Mouse (Mus musculus) heart, embryonic 11.5 days (tissue): ENCODE measurements around the gene Slc24a4. TPM values are rescaled to one million over a fixed set of nuclear protein-coding genes. Genes with fewer than 3 reads are reported as not detected.
A peak's percentile ranks its signal among the peaks of the same experiment; 100 is the strongest.

Experiments used
- ATAC-seq: fragments of 200-750 bp; cut with Nextera tagmentation; replicated peaks from 2 replicates; pipeline ENCODE4 v1.8.0; 2017; ENCODE audit warnings: moderate library complexity; ENCODE audit not compliant: insufficient number of reproducible peaks, low FRiP score, low TSS enrichment
- H3K27ac ChIP-seq: fragments of 300-500 bp; sonication (generic); 2 replicates; pipeline ENCODE4 v1.5.1; 2014; ENCODE audit warnings: mild to moderate bottlenecking, low read depth, low read length
- H3K27me3 ChIP-seq: fragments of 300-500 bp; sonication (generic); 2 replicates; pipeline ENCODE4 v1.6.1; 2014; ENCODE audit warnings: mild to moderate bottlenecking, low read length, mixed read lengths; ENCODE audit not compliant: control insufficient read depth, insufficient read depth
- H3K36me3 ChIP-seq: fragments of 300-500 bp; sonication (generic); 2 replicates; pipeline ENCODE4 v1.6.1; 2014; ENCODE audit warnings: mild to moderate bottlenecking, low read length, moderate library complexity, mixed read lengths; ENCODE audit not compliant: control insufficient read depth, insufficient read depth
- H3K4me1 ChIP-seq: fragments of 300-500 bp; sonication (generic); 2 replicates; pipeline ENCODE4 v1.6.1; 2014; ENCODE audit warnings: low read length; ENCODE audit not compliant: control insufficient read depth, insufficient read depth
- H3K4me2 ChIP-seq: fragments of 300-500 bp; sonication (generic); 2 replicates; pipeline ENCODE4 v1.6.1; 2014; ENCODE audit warnings: mild to moderate bottlenecking, moderate library complexity
- H3K4me3 ChIP-seq: fragments of 300-500 bp; sonication (generic); 2 replicates; pipeline ENCODE4 v1.5.1; 2014; ENCODE audit warnings: low read depth, low read length
- H3K9ac ChIP-seq: fragments of 300-500 bp; sonication (generic); 2 replicates; pipeline ENCODE4 v1.6.1; 2014; ENCODE audit warnings: mild to moderate bottlenecking, low read depth, low read length, moderate library complexity
- H3K9me3 ChIP-seq: fragments of 300-500 bp; sonication (generic); replicated peaks from 2 replicates; pipeline ENCODE4 v1.6.1; 2016; ENCODE audit warnings: low read length; ENCODE audit not compliant: control insufficient read depth
- WGBS: fragments of 180-500 bp; shearing (Covaris S2); extraction: QIAGEN DNeasy Blood & Tissue Kit; methylation state at CpG from one replicate; pipeline ENCODE4 v1.1.7; 2014; ENCODE audit not compliant: insufficient replicate concordance; 5-methylcytosine and 5-hydroxymethylcytosine counted together
- polyA plus RNA-seq: library from polyadenylated mRNA; unstranded; fragments of >200 nt; fragmentation: Nextera tagmentation; extraction: Ambion mirVana; gene quantifications from 2 replicates; pipeline ENCODE4 v1.2.1, GENCODE M21; 2014

Gene Slc24a4
- polyA plus RNA-seq, 1 experiment from 2014 or later = 1.8 TPM

- H3K9me3 ChIP-seq = no peaks in the 10 kb centered on the region
- no peak overlapping the region for H3K9ac ChIP-seq
- WGBS = 78% methylated on average over 5 of the region's 5 CpGs
- ATAC-seq = no peak
- no peak overlapping the region for H3K4me2 ChIP-seq
- H3K36me3 ChIP-seq = no peaks in the 10 kb centered on the region
- no peaks in the 10 kb centered on the region for H3K4me1 ChIP-seq
- no peak overlapping the region for H3K27ac ChIP-seq
- H3K4me3 ChIP-seq = no peak overlapping the region
- H3K27me3 ChIP-seq = no peaks in the 10 kb centered on the region
Observed at GRCm38 (mm10) chr12:102173345-102173744, 44.8 kb downstream of the Slc24a4 start.

DNA sequence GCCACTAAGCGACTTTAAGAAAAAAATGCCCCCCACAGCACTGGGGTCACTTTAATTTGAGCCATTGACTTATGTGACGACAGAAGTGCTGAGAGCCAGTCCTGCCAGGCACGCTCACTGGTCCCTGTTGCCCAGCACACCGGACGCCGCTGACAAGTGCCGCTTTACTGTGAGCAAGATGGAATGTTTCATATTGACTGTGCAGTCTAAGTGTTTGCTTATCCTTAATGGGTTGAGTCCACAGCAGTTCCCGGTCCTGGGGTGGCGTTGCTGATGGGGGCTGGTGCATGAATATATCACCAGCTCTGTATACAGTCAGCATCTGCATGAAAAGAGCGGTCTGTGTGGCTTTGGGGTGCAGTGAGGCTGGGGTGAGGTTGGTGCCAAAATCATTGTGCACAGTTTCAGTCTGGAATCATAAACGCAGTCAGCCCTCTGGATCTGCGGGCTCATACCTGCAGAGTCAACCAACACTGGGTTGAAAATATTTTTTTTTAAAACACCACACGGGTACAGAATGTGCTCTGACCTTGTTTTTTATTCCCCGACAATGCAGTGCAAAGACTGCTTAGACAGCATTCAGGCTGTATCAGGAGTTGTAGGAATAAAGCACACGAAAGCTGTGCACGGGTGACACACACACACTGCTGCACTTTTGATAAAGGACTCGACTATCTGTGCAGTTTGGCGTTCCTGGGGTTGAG, 52.0 kb downstream of the Slc24a4 start:
- WGBS = 65% methylated on average over 18 of the region's 18 CpGs
- no peak overlapping the region for H3K4me3 ChIP-seq
- no peak for ATAC-seq
- no peaks in the 10 kb centered on the region for H3K27me3 ChIP-seq
- no peak overlapping the region for H3K4me2 ChIP-seq
- H3K9me3 ChIP-seq = no peaks in the 10 kb centered on the region
- no peaks in the 10 kb centered on the region for H3K36me3 ChIP-seq
- H3K4me1 ChIP-seq = 0 out of 2 replicates have a peak, but pooled peaks cover 3% of the 10 kb centered on the region
- no peak overlapping the region for H3K27ac ChIP-seq
- no peak overlapping the region for H3K9ac ChIP-seq

DNA sequence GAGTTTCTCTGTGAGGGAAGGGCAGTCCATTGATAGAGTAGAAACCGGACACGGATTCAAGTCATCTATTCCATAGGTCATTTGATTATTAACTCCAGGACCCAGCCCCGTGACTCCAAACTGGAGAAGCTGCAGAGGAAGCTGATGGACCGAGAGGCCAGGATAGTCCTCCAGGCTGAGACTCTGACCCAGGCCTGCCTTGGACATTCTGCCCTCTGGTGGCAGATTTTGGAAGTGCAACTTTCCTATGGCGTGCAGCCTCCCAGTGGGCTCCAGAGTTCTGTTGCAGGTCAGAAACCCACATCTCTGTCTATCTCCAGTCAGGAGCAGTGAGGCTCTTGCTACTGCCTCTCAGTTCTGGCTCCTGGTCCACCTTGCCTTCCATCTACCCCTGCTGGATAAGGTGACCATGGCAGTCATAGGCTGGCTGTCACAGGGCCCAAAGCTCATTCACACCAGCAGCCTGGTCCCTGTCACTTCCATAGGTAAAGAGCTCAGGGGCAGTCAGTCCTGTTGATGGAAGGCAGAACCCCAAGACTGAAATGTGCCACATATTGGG, 53.3 kb downstream of the Slc24a4 start:
- Histone ChIP-seq H3K9ac (no peak overlapping the region), H3K4me3 (no peak overlapping the region), H3K27me3 (no peaks in the 10 kb centered on the region), H3K36me3 (no peaks in the 10 kb centered on the region), H3K4me2 (no peak overlapping the region), H3K27ac (no peak overlapping the region), H3K4me1 (0 out of 2 replicates have a peak, but pooled peaks cover 3% of the 10 kb centered on the region), H3K9me3 (no peaks in the 10 kb centered on the region)
- ATAC-seq = 0 out of 2 replicates have a peak, but pooled peaks have one; percentile 29
- 39% methylated on average over 5 of the region's 5 CpGs for WGBS

DNA sequence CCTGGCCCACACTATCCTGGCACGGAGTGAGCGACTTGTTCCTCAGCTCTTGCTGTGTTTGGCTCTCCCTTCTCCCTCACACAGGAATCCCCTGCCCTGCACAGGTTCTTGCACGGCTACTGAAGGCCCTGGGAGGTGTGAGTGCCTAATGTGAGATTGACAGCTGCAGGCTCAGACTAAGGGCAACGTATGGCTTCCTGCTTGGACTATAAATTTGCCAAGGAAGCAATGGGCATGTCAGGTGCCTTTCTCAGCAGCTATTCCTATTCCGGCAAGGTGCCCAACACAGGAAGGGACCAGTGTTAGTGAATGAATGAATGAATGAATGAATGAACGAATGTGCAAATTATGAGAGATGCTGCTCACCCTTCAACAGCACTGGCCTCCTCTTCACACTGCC, 54.1 kb downstream of the Slc24a4 start:
- no peaks in the 10 kb centered on the region for H3K36me3 ChIP-seq
- no peak overlapping the region for H3K9ac ChIP-seq
- no peaks in the 10 kb centered on the region for H3K9me3 ChIP-seq
- no peak for ATAC-seq
- 0 out of 2 replicates have a peak, but pooled peaks cover 3% of the 10 kb centered on the region for H3K4me1 ChIP-seq
- H3K27ac ChIP-seq = no peak overlapping the region
- H3K4me3 ChIP-seq = no peak overlapping the region
- no peak overlapping the region for H3K4me2 ChIP-seq
- no peaks in the 10 kb centered on the region for H3K27me3 ChIP-seq
- WGBS = 68% methylated on average over 6 of the region's 6 CpGs

GRCm38 (mm10) chr12:102183201-102183600, 54.7 kb downstream of the Slc24a4 start:
- H3K9me3 ChIP-seq = peaks cover 4% of the 10 kb centered on the region
- 0 out of 2 replicates have a peak, but pooled peaks cover 3% of the 10 kb centered on the region for H3K4me1 ChIP-seq
- no peak overlapping the region for H3K27ac ChIP-seq
- no peak overlapping the region for H3K9ac ChIP-seq
- no peak overlapping the region for H3K4me2 ChIP-seq
- no peaks in the 10 kb centered on the region for H3K27me3 ChIP-seq
- WGBS = 76% methylated on average over 9 of the region's 9 CpGs
- no peak overlapping the region for H3K4me3 ChIP-seq
- H3K36me3 ChIP-seq = no peaks in the 10 kb centered on the region
- ATAC-seq = no peak

DNA sequence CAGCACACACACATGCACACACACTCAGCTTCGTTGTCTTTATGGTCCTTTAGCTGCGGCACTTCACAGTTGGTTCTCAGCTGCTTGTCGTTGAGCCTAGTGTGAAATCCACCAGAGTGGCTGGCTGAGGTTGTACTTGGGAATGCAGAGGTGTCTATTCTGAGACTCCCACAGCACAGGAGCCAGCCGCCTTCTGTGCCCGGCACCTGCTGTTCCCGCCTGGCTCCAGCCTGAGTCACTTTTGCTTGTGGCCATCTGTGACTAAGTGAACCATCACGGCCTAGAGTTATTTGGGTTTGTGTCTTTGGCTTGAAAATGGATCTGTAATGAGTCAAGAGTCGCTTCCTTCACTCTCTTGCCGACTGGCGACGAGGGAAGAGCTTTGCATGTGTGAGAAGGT, 62.3 kb downstream of the Slc24a4 start:
- Histone ChIP-seq H3K4me3 (no peak overlapping the region), H3K4me1 (no peaks in the 10 kb centered on the region), H3K36me3 (no peaks in the 10 kb centered on the region), H3K9ac (no peak overlapping the region), H3K4me2 (no peak overlapping the region), H3K27ac (no peak overlapping the region), H3K9me3 (peaks cover 9% of the 10 kb centered on the region), H3K27me3 (no peaks in the 10 kb centered on the region)
- 73% methylated on average over 11 of the region's 11 CpGs for WGBS
- no peak for ATAC-seq

DNA sequence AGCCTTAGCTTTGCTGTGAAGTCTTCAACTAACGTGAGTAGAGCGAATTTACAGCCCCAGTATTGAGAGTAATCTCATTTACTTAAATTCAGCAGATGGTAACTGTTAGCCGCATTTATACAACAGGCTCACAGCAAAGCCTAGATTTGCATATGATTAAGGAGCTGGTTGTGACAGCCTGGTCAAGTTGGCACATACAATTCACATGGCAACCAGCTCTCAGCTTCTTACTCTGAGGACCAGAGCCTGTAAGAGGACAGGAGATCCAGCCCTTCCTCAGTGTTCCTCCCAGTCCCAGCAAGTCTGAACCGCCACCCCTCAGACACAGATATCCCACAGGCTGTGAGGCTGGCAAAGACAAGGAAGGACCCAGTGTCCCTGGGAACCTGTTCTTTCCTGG, 73.0 kb downstream of the Slc24a4 start:
- H3K36me3 ChIP-seq = no peaks in the 10 kb centered on the region
- H3K27ac ChIP-seq = no peak overlapping the region
- no peak overlapping the region for H3K4me3 ChIP-seq
- H3K4me2 ChIP-seq = no peak overlapping the region
- no peaks in the 10 kb centered on the region for H3K27me3 ChIP-seq
- H3K4me1 ChIP-seq = no peaks in the 10 kb centered on the region
- WGBS = 61% methylated on average over 4 of the region's 4 CpGs
- no peak for ATAC-seq
- no peak overlapping the region for H3K9ac ChIP-seq
- H3K9me3 ChIP-seq = no peaks in the 10 kb centered on the region

GRCm38 (mm10) chr12:102202901-102203300, 74.4 kb downstream of the Slc24a4 start:
- no peak overlapping the region for H3K27ac ChIP-seq
- no peaks in the 10 kb centered on the region for H3K9me3 ChIP-seq
- no peak overlapping the region for H3K4me2 ChIP-seq
- ATAC-seq = no peak
- no peak overlapping the region for H3K4me3 ChIP-seq
- H3K36me3 ChIP-seq = no peaks in the 10 kb centered on the region
- 56% methylated on average over 9 of the region's 9 CpGs for WGBS
- no peak overlapping the region for H3K9ac ChIP-seq
- H3K27me3 ChIP-seq = no peaks in the 10 kb centered on the region
- no peaks in the 10 kb centered on the region for H3K4me1 ChIP-seq

DNA sequence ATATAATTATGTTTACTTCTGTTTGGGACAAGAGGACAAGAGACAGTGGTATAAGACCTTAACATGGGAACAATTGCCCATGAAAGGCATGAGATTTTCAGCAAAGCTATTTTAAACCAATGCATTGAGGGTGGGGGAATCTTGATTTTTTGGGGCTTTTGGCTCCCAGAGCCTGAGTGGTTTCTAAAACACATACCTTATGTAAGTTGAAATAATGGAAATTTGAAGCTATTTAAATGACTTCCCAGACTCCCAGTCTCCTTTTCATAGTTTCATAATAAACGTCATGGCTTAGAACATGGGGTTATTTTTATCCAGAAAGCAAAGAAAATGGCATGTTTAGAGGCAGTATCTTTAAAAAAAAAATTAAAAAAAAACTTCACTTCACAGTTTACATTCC, 77.9 kb downstream of the Slc24a4 start:
- Histone ChIP-seq H3K4me3 (no peak overlapping the region), H3K4me2 (no peak overlapping the region), H3K27me3 (no peaks in the 10 kb centered on the region), H3K9ac (no peak overlapping the region), H3K4me1 (no peaks in the 10 kb centered on the region), H3K27ac (no peak overlapping the region), H3K36me3 (no peaks in the 10 kb centered on the region), H3K9me3 (no peaks in the 10 kb centered on the region)
- WGBS = 61% methylated on average over 1 of the region's 1 CpGs
- ATAC-seq = no peak
